Mouse (Mus musculus) testis, adult 2 months (tissue): ENCODE measurements at regions not wholly inside any gene's neighbourhood (a gene's known extent, or its start where the extent isn't known, plus 50 kb on each side); places are given as distances from the start of the nearest gene placed in this dataset.

Experiments used
- CTCF ChIP-seq: fragments of 200-500 bp; IDR thresholded peaks from 2 replicates; pipeline ENCODE4 v1.5.1; 2012; ENCODE audit warnings: low read depth, mild to moderate bottlenecking, inconsistent platforms, low read length, moderate library complexity; ENCODE audit not compliant: control insufficient read depth, insufficient read depth, insufficient replicate concordance
- POLR2A ChIP-seq: fragments of 200-500 bp; IDR thresholded peaks from 2 replicates; pipeline ENCODE4 v1.6.1; 2012; ENCODE audit warnings: low read depth, mild to moderate bottlenecking, inconsistent platforms, low read length, moderate library complexity; ENCODE audit not compliant: control insufficient read depth

DNA sequence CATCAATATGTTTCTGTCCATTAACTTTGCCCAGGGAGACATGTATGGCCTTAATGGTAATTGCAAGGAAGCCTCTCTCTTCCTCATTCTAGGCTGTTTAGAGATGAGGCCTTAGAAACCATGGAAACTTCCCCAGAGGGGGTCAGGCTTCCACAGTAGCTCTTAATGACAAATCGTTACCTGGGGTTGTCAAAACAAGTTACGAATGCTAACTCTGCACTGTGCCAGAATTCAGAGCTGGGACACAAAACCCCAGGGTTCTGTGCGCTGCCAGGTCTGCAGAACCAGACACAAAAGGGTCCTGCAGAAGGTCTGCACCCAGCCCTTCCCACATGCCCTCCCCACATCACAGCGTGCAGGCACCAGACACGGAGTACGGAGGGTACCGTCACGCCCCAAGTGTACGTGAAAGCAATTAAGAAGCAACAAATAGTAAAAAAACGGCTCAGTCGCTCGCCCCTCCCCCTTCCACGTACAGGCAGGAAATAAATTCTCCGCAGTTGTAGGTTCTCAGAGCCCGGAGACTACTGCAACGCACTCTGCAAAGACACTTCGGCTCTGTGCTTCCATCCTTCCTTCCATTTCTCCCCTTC lies 303.3 kb downstream of the Prdm2 start:
- TF ChIP-seq CTCF (no peak), POLR2A (no peak)
